Mouse (Mus musculus) forebrain, embryonic 10.5 days (tissue): ENCODE measurements around the gene Gm21981. TPM values are rescaled to one million over a fixed set of nuclear protein-coding genes. Genes with fewer than 3 reads are reported as not detected.

Experiments
- DNase-seq: peaks from one replicate; pipeline ENCODE4 v3.0.0-alpha.2; 2017; ENCODE audit warnings: low spot score; ENCODE audit errors: extremely low spot score
- H3K27ac ChIP-seq: fragments of 300-500 bp; sonication (generic); 2 replicates; pipeline ENCODE4 v1.5.1; 2016; ENCODE audit warnings: mild to moderate bottlenecking
- H3K27me3 ChIP-seq: fragments of 300-500 bp; sonication (generic); 2 replicates; pipeline ENCODE4 v1.6.1; 2016; ENCODE audit warnings: mild to moderate bottlenecking; ENCODE audit not compliant: poor library complexity, severe bottlenecking
- H3K36me3 ChIP-seq: fragments of 300-500 bp; sonication (generic); replicated peaks from 2 replicates; pipeline ENCODE4 v1.6.1; 2016; ENCODE audit warnings: mild to moderate bottlenecking, moderate library complexity
- H3K4me1 ChIP-seq: fragments of 300-500 bp; sonication (generic); 2 replicates; pipeline ENCODE4 v1.6.1; 2016
- H3K4me3 ChIP-seq: fragments of 300-500 bp; sonication (generic); 2 replicates; pipeline ENCODE4 v1.5.1; 2016; ENCODE audit warnings: mild to moderate bottlenecking, moderate library complexity
- H3K9me3 ChIP-seq: fragments of 300-500 bp; sonication (generic); 2 replicates; pipeline ENCODE4 v1.6.1; 2016; ENCODE audit warnings: mild to moderate bottlenecking, moderate library complexity
- WGBS: fragments of 180-500 bp; shearing (Covaris S2); methylation state at CpG from one replicate; pipeline ENCODE4 v1.1.7; 2016; 5-methylcytosine and 5-hydroxymethylcytosine counted together
- polyA plus RNA-seq: library from polyadenylated mRNA; unstranded; fragments of >200 nt; fragmentation: Nextera tagmentation; extraction: Ambion mirVana; gene quantifications from 2 replicates; pipeline ENCODE4 v1.2.1, GENCODE M21; 2016

Gene Gm21981
- polyA plus RNA-seq, 1 experiment from 2014 or later: 0.14 TPM

DNA sequence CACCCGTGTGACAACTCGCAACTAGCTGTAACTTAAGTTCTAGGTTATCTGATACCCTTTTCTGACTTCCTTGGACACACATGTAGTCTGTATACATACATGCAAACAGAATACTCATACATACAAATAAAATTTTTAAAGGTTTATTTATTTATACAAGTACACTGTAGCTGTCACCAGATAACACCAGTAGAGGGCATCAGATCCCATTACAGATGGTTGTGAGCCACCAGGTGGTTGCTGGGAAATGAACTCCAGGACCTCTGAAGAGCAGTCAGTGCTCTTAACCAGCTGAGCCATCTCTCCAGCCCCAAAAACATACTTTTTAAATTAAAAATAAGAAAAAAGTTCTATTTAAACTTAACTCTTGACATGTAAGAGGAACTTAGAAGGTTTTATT lies 51.3 kb downstream of the Gm21981 start:
- Histone ChIP-seq H3K36me3 (no peaks in the 10 kb centered on the region), H3K27ac (no peak overlapping the region), H3K4me1 (peaks cover 16% of the 10 kb centered on the region), H3K27me3 (no peaks in the 10 kb centered on the region), H3K4me3 (no peak overlapping the region), H3K9me3 (no peaks in the 10 kb centered on the region)
- no peak for DNase-seq
- WGBS: 89% methylated on average over 2 of the region's 2 CpGs

Other genes starting within 250 kb of the Gm21981 start
- 32.5 and 33.3 TPM in 2 replicates for gene Taf8, start 192.2 kb downstream of the Gm21981 start, polyA plus RNA-seq
- 296 and 313 TPM in 2 replicates for gene Ccnd3, start 189.4 kb downstream of the Gm21981 start, polyA plus RNA-seq
- 43.2 and 45.4 TPM in 2 replicates for gene Bysl, start 83.0 kb downstream of the Gm21981 start, polyA plus RNA-seq
- 43.4 and 47.5 TPM in 2 replicates for gene Med20, start 82.9 kb downstream of the Gm21981 start, polyA plus RNA-seq
- 1.5 and 1.9 TPM in 2 replicates for gene Gm20517, start 82.9 kb downstream of the Gm21981 start, polyA plus RNA-seq
- gene Usp49, start 63.8 kb downstream of the Gm21981 start, polyA plus RNA-seq: 5.0 and 6.0 TPM in 2 replicates
- gene Tomm6, start 6.1 kb downstream of the Gm21981 start, polyA plus RNA-seq: 362 and 379 TPM in 2 replicates
- 7.5 and 8.6 TPM in 2 replicates for gene Frs3, start 5.4 kb downstream of the Gm21981 start, polyA plus RNA-seq
- gene Prickle4, start 281 bp upstream of the Gm21981 start, polyA plus RNA-seq: 0.70 and 0.90 TPM in 2 replicates
- gene Pgc, start 32.4 kb upstream of the Gm21981 start, polyA plus RNA-seq: not detected in 2 replicates
- gene Tfeb, start 42.6 kb upstream of the Gm21981 start, polyA plus RNA-seq: 1.9 and 2.2 TPM in 2 replicates
- gene Mdfi, start 140.2 kb upstream of the Gm21981 start, polyA plus RNA-seq: 13.1 and 13.2 TPM in 2 replicates
- gene Foxp4, start 230.2 kb upstream of the Gm21981 start, polyA plus RNA-seq: 16.6 and 18.0 TPM in 2 replicates